Mouse (Mus musculus) stomach, postnatal 0 days (tissue): ENCODE results near the gene Arglu1. TPM values are rescaled to one million over a fixed set of nuclear protein-coding genes. Genes with fewer than 3 reads are reported as not detected.

Experiments
- ATAC-seq: fragments of 200-750 bp; cut with Nextera tagmentation; 2 replicates; pipeline ENCODE4 v1.8.0; 2017; ENCODE audit not compliant: low FRiP score, low TSS enrichment
- DNase-seq: peaks from one replicate; pipeline ENCODE4 v3.0.0-alpha.2; 2016; ENCODE audit warnings: low spot score
- H3K27ac ChIP-seq: fragments of 300-500 bp; sonication (generic); replicated peaks from 2 replicates; pipeline ENCODE4 v1.5.1; 2014; ENCODE audit warnings: mild to moderate bottlenecking, control low read depth
- H3K27me3 ChIP-seq: fragments of 300-500 bp; sonication (generic); 2 replicates; pipeline ENCODE4 v1.6.1; 2014; ENCODE audit warnings: low read length; ENCODE audit not compliant: control insufficient read depth, insufficient read depth
- H3K36me3 ChIP-seq: fragments of 300-500 bp; sonication (generic); 2 replicates; pipeline ENCODE4 v1.6.1; 2014; ENCODE audit warnings: low read length, mixed read lengths; ENCODE audit not compliant: control insufficient read depth, insufficient read depth
- H3K4me1 ChIP-seq: fragments of 300-500 bp; sonication (generic); replicated peaks from 2 replicates; pipeline ENCODE4 v1.6.1; 2014; ENCODE audit warnings: antibody characterized with exemption; ENCODE audit not compliant: control insufficient read depth, insufficient read depth
- H3K4me2 ChIP-seq: fragments of 300-500 bp; sonication (generic); replicated peaks from 2 replicates; pipeline ENCODE4 v1.6.1; 2014; ENCODE audit warnings: low read depth, mild to moderate bottlenecking, control low read depth, moderate library complexity
- H3K4me3 ChIP-seq: fragments of 300-500 bp; sonication (generic); 2 replicates; pipeline ENCODE4 v1.5.1; 2014; ENCODE audit warnings: low read depth, low read length, control low read depth
- H3K9ac ChIP-seq: fragments of 300-500 bp; sonication (generic); 2 replicates; pipeline ENCODE4 v1.6.1; 2014; ENCODE audit warnings: mild to moderate bottlenecking, low read length, control low read depth, mixed read lengths
- H3K9me3 ChIP-seq: fragments of 300-500 bp; sonication (generic); 2 replicates; pipeline ENCODE4 v1.6.1; 2016; ENCODE audit warnings: low read length; ENCODE audit not compliant: control insufficient read depth
- CTCF ChIP-seq: IDR thresholded peaks from 2 replicates; pipeline ENCODE4 v1.5.1; 2016; ENCODE audit warnings: antibody characterized with exemption, low read depth, mild to moderate bottlenecking, moderate library complexity
- EP300 ChIP-seq: optimal IDR thresholded peaks from 2 replicates; pipeline ENCODE3; 2016; ENCODE audit warnings: antibody characterized with exemption
- WGBS: fragments of 180-500 bp; shearing (Covaris S2); extraction: QIAGEN DNeasy Blood & Tissue Kit; methylation state at CpG from one replicate; pipeline ENCODE4 v1.1.7; 2014; 5-methylcytosine and 5-hydroxymethylcytosine counted together
- polyA plus RNA-seq: library from polyadenylated mRNA; unstranded; fragments of >200 nt; fragmentation: Nextera tagmentation; extraction: Ambion mirVana; gene quantifications from 2 replicates; pipeline ENCODE4 v1.2.1, GENCODE M21; 2015

The Arglu1 gene
- polyA plus RNA-seq, 1 experiment from 2014 or later = 83.2 TPM

DNA sequence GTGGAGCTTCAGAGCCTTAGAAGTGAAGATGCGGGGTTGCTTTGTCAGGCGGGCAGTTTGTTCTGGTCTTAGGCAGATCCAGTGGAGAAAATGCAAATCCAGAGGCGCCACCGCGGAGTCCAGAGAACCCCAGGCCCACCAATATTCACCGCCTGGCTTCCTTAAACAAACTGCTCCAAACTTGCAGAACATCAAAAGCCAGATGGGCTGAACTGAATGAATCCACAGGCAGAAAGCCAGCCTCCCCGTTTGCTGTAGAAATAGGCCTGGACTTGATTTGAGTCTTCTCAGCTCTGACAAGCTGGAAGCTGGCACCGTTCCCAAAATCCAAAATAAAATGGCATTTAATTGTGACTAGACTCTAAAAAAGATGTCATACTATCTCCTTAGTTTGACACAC, 40.4 kb downstream of the Arglu1 start:
- peaks cover 8% of the 10 kb centered on the region; the same call in 1 of the 2 replicates for H3K4me1 ChIP-seq
- DNase-seq (no peak), ATAC-seq (no peak)
- H3K9me3 ChIP-seq = no peaks in the 10 kb centered on the region
- no peak overlapping the region for H3K4me2 ChIP-seq
- H3K27ac ChIP-seq = peak overlapping the region; percentile 71
- H3K9ac ChIP-seq = 0 out of 2 replicates have a peak overlapping the region, but pooled peaks have one; percentile 18
- TF ChIP-seq CTCF (no peak), EP300 (no peak)
- H3K4me3 ChIP-seq = no peak overlapping the region
- H3K27me3 ChIP-seq = no peaks in the 10 kb centered on the region
- peaks cover 3% of the 10 kb centered on the region; the same call in 1 of the 2 replicates for H3K36me3 ChIP-seq
- WGBS = 46% methylated on average over 8 of the region's 8 CpGs

DNA sequence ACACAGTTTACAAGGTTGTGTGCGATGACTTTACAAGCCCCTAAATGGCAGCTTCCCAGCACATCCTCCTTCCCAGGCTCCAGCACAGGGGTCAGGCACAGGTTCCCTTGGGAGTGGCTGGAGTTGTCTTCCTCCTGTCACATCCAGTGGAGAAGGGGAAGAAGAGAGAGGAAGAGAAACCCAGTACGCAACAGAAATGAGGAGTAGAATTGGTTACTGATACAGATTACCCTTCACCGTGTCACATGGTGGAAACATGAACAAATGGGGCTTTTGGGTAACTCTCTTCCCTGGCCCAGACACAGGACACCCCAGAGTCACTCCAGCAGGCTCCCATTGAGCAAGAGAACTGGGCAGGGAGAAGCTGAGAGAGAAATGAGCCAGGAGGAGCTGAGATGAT, 40.8 kb downstream of the Arglu1 start:
- Histone ChIP-seq H3K9me3 (no peaks in the 10 kb centered on the region), H3K27ac (peak overlapping the region; percentile 71), H3K27me3 (no peaks in the 10 kb centered on the region), H3K4me3 (no peak overlapping the region), H3K9ac (0 out of 2 replicates have a peak overlapping the region, but pooled peaks have one; percentile 18), H3K4me1 (peaks cover 8% of the 10 kb centered on the region; the same call in 1 of the 2 replicates), H3K4me2 (0 out of 2 replicates have a peak overlapping the region, but pooled peaks have one; percentile 11), H3K36me3 (peaks cover 3% of the 10 kb centered on the region; the same call in 1 of the 2 replicates)
- WGBS = 64% methylated on average over 3 of the region's 3 CpGs
- no peak for TF ChIP-seq CTCF
- no peak for TF ChIP-seq EP300
- ATAC-seq (no peak), DNase-seq (no peak)

DNA sequence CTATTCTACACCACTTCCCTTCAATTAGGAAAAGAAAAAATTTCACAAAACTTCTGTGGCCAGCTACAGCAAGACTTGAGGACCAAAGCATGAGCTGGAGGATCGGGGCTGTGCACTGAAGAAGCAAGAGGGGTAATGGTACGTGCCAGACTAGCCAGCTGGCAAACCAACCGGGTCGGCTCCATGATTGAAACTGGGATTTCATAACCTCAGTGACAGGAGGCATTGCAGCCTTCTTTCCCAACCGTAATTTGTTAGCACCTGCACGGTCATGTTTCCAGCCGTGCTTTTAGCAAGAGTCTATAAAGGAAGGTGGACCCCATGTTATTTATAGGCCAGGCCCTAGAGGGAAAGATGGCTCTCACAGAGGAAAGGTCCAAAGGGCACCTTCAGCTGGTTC, 41.6 kb downstream of the Arglu1 start:
- Histone ChIP-seq H3K4me3 (no peak overlapping the region), H3K27me3 (no peaks in the 10 kb centered on the region), H3K9me3 (no peaks in the 10 kb centered on the region), H3K36me3 (peaks cover 3% of the 10 kb centered on the region; the same call in 1 of the 2 replicates), H3K4me2 (no peak overlapping the region), H3K27ac (peak overlapping the region; percentile 71), H3K9ac (no peak overlapping the region), H3K4me1 (peaks cover 3% of the 10 kb centered on the region; the same call in 1 of the 2 replicates)
- ATAC-seq (no peak), DNase-seq (no peak)
- no peak for TF ChIP-seq CTCF
- no peak for TF ChIP-seq EP300
- 65% methylated on average over 7 of the region's 7 CpGs for WGBS

DNA sequence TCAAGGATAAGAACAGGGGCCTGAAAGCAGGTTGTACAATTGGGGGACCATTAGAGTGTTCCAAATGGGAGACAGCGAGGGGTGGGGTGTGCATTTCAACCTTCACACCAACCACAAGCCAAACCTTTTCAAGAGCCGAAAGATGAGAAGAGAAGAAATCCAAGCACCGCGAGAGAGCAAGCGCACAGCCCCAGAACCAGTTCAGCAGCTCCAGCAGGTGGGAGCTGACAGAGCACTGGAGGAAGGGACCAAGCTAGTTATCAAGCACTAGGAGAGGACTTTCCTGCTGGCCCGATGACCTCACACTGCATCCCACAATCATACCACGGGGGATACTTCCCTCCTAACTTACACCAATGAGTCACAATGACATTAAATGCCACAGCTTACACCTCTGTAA, 42.5 kb downstream of the Arglu1 start:
- peak; percentile 60; the same call in 1 of the 2 replicates for ATAC-seq

DNA sequence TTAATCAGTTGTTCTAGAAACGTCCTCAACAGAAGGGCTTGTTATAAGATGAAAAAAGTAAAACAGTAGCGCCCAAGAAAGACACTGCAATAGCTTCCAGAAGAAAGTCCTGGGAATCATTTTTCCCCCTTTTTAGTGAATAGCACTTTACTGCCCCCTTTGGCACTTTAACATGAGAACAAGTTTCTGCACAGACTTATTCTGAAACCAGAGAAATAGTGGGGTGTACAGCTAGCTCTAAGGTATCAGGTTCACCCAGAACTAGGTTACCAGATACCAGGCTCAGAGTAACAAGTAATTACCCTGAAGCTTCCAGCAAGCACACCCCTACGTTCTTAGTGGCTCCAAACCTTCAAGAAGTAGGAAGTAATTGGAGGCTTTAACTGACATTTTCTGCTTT, 43.0 kb downstream of the Arglu1 start:
- H3K27ac ChIP-seq = peak overlapping the region; percentile 71
- no peak overlapping the region for H3K9ac ChIP-seq
- H3K4me1 ChIP-seq = 0 out of 2 replicates have a peak, but pooled peaks cover 2% of the 10 kb centered on the region
- no peaks in the 10 kb centered on the region for H3K27me3 ChIP-seq
- no peak for ATAC-seq
- H3K4me2 ChIP-seq = no peak overlapping the region
- H3K36me3 ChIP-seq = peaks cover 3% of the 10 kb centered on the region; the same call in 1 of the 2 replicates
- no peak overlapping the region for H3K4me3 ChIP-seq
- WGBS = 46% methylated on average over 3 of the region's 3 CpGs
- TF ChIP-seq CTCF (peak; percentile 70), EP300 (no peak)
- no peaks in the 10 kb centered on the region for H3K9me3 ChIP-seq
- DNase-seq = no peak

More for the DNA sequence above, 42.5 kb downstream of the Arglu1 start:
- Histone ChIP-seq H3K27me3 (no peaks in the 10 kb centered on the region), H3K9ac (no peak overlapping the region), H3K9me3 (no peaks in the 10 kb centered on the region), H3K27ac (peak overlapping the region; percentile 71), H3K4me3 (no peak overlapping the region), H3K4me1 (peaks cover 2% of the 10 kb centered on the region; the same call in 1 of the 2 replicates), H3K4me2 (no peak overlapping the region), H3K36me3 (peaks cover 3% of the 10 kb centered on the region; the same call in 1 of the 2 replicates)
- WGBS = 59% methylated on average over 7 of the region's 7 CpGs
- TF ChIP-seq CTCF (no peak), EP300 (no peak)
- peak; percentile 44 for DNase-seq

DNA sequence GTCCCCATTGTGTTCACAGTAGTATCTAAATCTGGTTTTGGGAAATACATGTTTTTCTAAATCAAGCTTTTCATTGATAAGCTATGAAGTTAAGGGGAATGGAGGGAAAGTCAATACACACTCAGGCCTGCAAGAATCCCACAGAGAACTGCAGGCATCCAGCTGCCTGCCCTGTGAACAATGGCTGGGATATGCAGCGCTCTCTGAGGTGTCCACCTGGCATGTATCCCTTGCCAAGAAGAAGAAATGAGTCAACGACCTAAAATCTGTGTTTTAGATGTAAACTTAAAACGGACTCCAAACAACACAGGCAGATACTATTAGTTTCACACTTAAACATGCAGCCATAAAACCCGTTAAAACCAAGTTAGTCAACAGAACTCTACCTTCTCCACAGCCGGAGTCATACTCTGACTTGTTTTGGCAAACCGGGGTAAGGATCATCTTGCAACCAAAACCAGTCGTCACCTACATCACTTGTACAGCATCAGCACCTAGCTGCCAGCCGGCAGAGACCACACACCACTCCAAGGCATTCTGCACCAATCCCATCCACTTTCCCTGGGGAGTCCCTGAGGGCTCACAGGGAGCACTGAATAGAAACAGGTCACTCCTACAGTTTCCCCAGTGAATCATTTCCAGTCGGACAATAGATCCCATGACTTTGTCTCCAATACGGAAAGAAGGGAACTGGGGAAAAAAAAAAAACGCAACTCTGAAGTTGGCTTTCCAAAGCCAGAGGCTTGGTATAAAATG, 46.0 kb downstream of the Arglu1 start:
- Histone ChIP-seq H3K27me3 (no peaks in the 10 kb centered on the region), H3K4me2 (no peak overlapping the region), H3K9me3 (no peaks in the 10 kb centered on the region), H3K27ac (no peak overlapping the region), H3K4me1 (no peaks in the 10 kb centered on the region), H3K36me3 (peaks cover 3% of the 10 kb centered on the region; the same call in 1 of the 2 replicates), H3K4me3 (no peak overlapping the region), H3K9ac (no peak overlapping the region)
- 61% methylated on average over 11 of the region's 11 CpGs for WGBS
- TF ChIP-seq EP300 = no peak
- TF ChIP-seq CTCF = no peak
- ATAC-seq = no peak
- no peak for DNase-seq
